Mouse (Mus musculus): ENCODE data around the gene C2cd4d. TPM values are rescaled to one million over a fixed set of nuclear protein-coding genes. Genes with fewer than 3 reads are reported as not detected.

The C2cd4d gene
- polyA plus RNA-seq, 2 experiments = 0.04 to 0.23 TPM

GRCm38 (mm10) chr3:94363291-94364153, 1.3 kb downstream of the C2cd4d start:
- H3K36me3 ChIP-seq (replicated peaks; ENCODE audit: control insufficient read depth, insufficient read depth, low read depth) = no peaks in the 10 kb centered on the region
- ATAC-seq (ENCODE audit: insufficient read depth) (no peak), DNase-seq (ENCODE audit: low read depth in 3 of 3, low spot score in 3 of 3) (no peak)
- no peak overlapping the region for H3K27ac ChIP-seq
- H3K4me2 ChIP-seq (ENCODE audit: low read depth) = peak overlapping the region; percentile 51
- peak overlapping the region; percentile 4 to 29; a peak in 3 of 4 replicates for H3K4me3 ChIP-seq (ENCODE audit: insufficient read depth in 1 of 2, low read depth in 2 of 2, low read length in 2 of 2)
- no peak for TF ChIP-seq EP300 (IDR thresholded peaks at IDR 0.05; ENCODE audit: low read depth)
- no peak for TF ChIP-seq CTCF (IDR thresholded peaks at IDR 0.05; ENCODE audit: low read depth)
- H3K27me3 ChIP-seq (ENCODE audit: control insufficient read depth, insufficient read depth, low read length) = peaks cover 29% of the 10 kb centered on the region
- H3K4me1 ChIP-seq (replicated peaks; ENCODE audit: control insufficient read depth in 2 of 2, insufficient read depth in 2 of 2, low read length in 1 of 2) = no peaks in the 10 kb centered on the region; a peak in 1 of 4 replicates
- 5% methylated on average over 96 of the region's 97 CpGs for WGBS (ENCODE audit: insufficient replicate concordance)
- H3K9ac ChIP-seq (replicated peaks) = no peak overlapping the region
- no peaks in the 10 kb centered on the region for H3K9me3 ChIP-seq (ENCODE audit: control insufficient read depth, low read length)

DNA sequence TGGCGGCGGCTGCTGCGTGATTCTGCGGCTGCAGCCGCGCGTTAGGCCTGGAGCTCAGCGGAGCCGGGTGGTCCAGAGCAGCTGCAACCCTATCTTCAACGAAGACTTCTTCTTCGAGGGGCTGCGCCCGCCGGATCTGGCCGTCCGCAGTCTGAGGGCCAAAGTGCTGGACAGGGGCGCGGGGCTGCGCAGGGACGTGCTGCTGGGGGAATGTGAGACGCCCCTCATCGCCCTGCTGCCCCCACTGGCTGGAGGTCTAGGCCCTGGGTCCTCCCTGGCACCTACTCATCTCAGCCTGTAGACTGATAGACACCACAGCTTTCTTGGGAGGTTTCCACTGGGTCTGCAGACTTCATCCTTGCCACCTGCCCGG, 1.9 kb downstream of the C2cd4d start:
- DNase-seq (ENCODE audit: low read depth in 3 of 3, low spot score in 3 of 3) (no peak), ATAC-seq (ENCODE audit: insufficient read depth) (no peak)
- Histone ChIP-seq H3K27ac (no peak overlapping the region), H3K9ac (replicated peaks) (no peak overlapping the region), H3K4me3 (ENCODE audit: insufficient read depth in 1 of 2, low read depth in 2 of 2, low read length in 2 of 2) (peak overlapping the region; percentile 4 to 29; a peak in 3 of 4 replicates), H3K4me2 (ENCODE audit: low read depth) (peak overlapping the region; percentile 51), H3K27me3 (ENCODE audit: control insufficient read depth, insufficient read depth, low read length) (peaks cover 29% of the 10 kb centered on the region), H3K9me3 (ENCODE audit: control insufficient read depth, low read length) (no peaks in the 10 kb centered on the region), H3K4me1 (replicated peaks; ENCODE audit: control insufficient read depth in 2 of 2, insufficient read depth in 2 of 2, low read length in 1 of 2) (no peaks in the 10 kb centered on the region; a peak in 1 of 4 replicates), H3K36me3 (replicated peaks; ENCODE audit: control insufficient read depth, insufficient read depth, low read depth) (no peaks in the 10 kb centered on the region)
- 6% methylated on average over 21 of the region's 23 CpGs for WGBS (ENCODE audit: insufficient replicate concordance)
- TF ChIP-seq CTCF (IDR thresholded peaks at IDR 0.05; ENCODE audit: low read depth) (no peak), EP300 (IDR thresholded peaks at IDR 0.05; ENCODE audit: low read depth) (no peak)

DNA sequence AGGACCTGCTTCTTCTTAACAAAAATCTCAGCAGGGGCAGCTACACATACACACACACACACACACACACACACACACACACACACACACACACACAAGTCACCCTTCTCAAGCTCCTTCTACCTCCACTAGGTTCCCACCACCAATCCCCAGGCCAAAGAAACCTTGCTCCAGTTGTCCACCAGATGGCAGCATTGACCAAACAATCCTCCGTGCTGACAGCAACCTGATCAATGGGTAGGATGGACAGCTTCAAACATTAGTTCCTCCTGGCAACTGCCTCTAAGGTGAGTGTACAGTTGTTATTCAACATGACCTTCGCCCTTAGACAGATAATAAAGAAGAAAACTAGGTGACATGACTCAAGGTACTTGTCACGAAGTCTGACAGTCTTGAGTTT, 4.5 kb downstream of the C2cd4d start:
- H3K9me3 ChIP-seq (ENCODE audit: control insufficient read depth, low read length) = no peaks in the 10 kb centered on the region
- no peak overlapping the region for H3K9ac ChIP-seq (replicated peaks)
- no peak overlapping the region for H3K27ac ChIP-seq
- TF ChIP-seq CTCF (IDR thresholded peaks at IDR 0.05; ENCODE audit: low read depth) = peak; percentile 89
- no peak for TF ChIP-seq EP300 (IDR thresholded peaks at IDR 0.05; ENCODE audit: low read depth)
- no peak overlapping the region for H3K4me2 ChIP-seq (ENCODE audit: low read depth)
- no peak overlapping the region for H3K4me3 ChIP-seq (ENCODE audit: insufficient read depth in 1 of 2, low read depth in 2 of 2, low read length in 2 of 2)
- no peaks in the 10 kb centered on the region; a peak in 1 of 4 replicates for H3K4me1 ChIP-seq (replicated peaks; ENCODE audit: control insufficient read depth in 2 of 2, insufficient read depth in 2 of 2, low read length in 1 of 2)
- no peak for ATAC-seq (ENCODE audit: insufficient read depth)
- peak; percentile 38 to 52 (median 40) for DNase-seq (ENCODE audit: low read depth in 3 of 3, low spot score in 3 of 3)
- H3K27me3 ChIP-seq (ENCODE audit: control insufficient read depth, insufficient read depth, low read length) = peaks cover 29% of the 10 kb centered on the region
- H3K36me3 ChIP-seq (replicated peaks; ENCODE audit: control insufficient read depth, insufficient read depth, low read depth) = no peaks in the 10 kb centered on the region
- WGBS (ENCODE audit: insufficient replicate concordance) = 15% methylated on average over 3 of the region's 3 CpGs

GRCm38 (mm10) chr3:94367511-94367910, 5.3 kb downstream of the C2cd4d start:
- TF ChIP-seq EP300 (IDR thresholded peaks at IDR 0.05; ENCODE audit: low read depth) = no peak
- no peak for TF ChIP-seq CTCF (IDR thresholded peaks at IDR 0.05; ENCODE audit: low read depth)
- DNase-seq (ENCODE audit: low read depth in 3 of 3, low spot score in 3 of 3) = no peak
- Histone ChIP-seq H3K4me3 (ENCODE audit: insufficient read depth in 1 of 2, low read depth in 2 of 2, low read length in 2 of 2) (no peak overlapping the region), H3K4me2 (ENCODE audit: low read depth) (no peak overlapping the region), H3K9me3 (ENCODE audit: control insufficient read depth, low read length) (no peaks in the 10 kb centered on the region), H3K9ac (replicated peaks) (no peak overlapping the region), H3K27me3 (ENCODE audit: control insufficient read depth, insufficient read depth, low read length) (peaks cover 23% of the 10 kb centered on the region), H3K27ac (no peak overlapping the region), H3K36me3 (replicated peaks; ENCODE audit: control insufficient read depth, insufficient read depth, low read depth) (no peaks in the 10 kb centered on the region), H3K4me1 (replicated peaks; ENCODE audit: control insufficient read depth in 2 of 2, insufficient read depth in 2 of 2, low read length in 1 of 2) (no peaks in the 10 kb centered on the region; a peak in 1 of 4 replicates)
- ATAC-seq (ENCODE audit: insufficient read depth) = no peak
- 51% methylated on average over 6 of the region's 6 CpGs for WGBS (ENCODE audit: insufficient replicate concordance)

DNA sequence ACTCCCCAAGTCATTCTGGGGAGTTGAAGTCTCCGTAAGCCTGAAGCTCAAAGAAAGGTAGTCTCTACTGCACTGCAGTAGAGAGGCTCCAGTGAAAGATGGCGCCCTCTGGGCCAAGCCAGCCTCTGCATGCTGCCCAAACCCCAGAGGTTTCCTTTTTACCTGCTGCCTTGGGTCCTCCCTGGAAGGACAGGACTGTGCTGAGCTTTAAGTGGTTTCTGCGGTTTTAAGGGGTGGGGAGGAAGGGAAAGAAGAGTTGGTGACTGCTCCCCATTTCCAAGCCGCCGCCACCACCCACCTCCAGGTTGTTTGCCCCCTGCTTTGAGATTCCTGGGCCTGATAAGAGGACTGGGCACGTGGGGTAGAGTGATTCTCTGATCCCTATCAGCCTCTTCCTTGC, 6.4 kb downstream of the C2cd4d start:
- no peak overlapping the region for H3K27ac ChIP-seq
- ATAC-seq (ENCODE audit: insufficient read depth) (no peak), DNase-seq (ENCODE audit: low read depth in 3 of 3, low spot score in 3 of 3) (no peak)
- no peak overlapping the region for H3K9ac ChIP-seq (replicated peaks)
- H3K9me3 ChIP-seq (ENCODE audit: control insufficient read depth, low read length) = no peaks in the 10 kb centered on the region
- 39% methylated on average over 6 of the region's 6 CpGs for WGBS (ENCODE audit: insufficient replicate concordance)
- H3K4me2 ChIP-seq (ENCODE audit: low read depth) = no peak overlapping the region
- H3K27me3 ChIP-seq (ENCODE audit: control insufficient read depth, insufficient read depth, low read length) = peaks cover 12% of the 10 kb centered on the region
- no peaks in the 10 kb centered on the region; a peak in 1 of 4 replicates for H3K4me1 ChIP-seq (replicated peaks; ENCODE audit: control insufficient read depth in 2 of 2, insufficient read depth in 2 of 2, low read length in 1 of 2)
- TF ChIP-seq EP300 (IDR thresholded peaks at IDR 0.05; ENCODE audit: low read depth) = no peak
- no peak for TF ChIP-seq CTCF (IDR thresholded peaks at IDR 0.05; ENCODE audit: low read depth)
- H3K4me3 ChIP-seq (ENCODE audit: insufficient read depth in 1 of 2, low read depth in 2 of 2, low read length in 2 of 2) = no peak overlapping the region
- no peaks in the 10 kb centered on the region for H3K36me3 ChIP-seq (replicated peaks; ENCODE audit: control insufficient read depth, insufficient read depth, low read depth)
